Mouse (Mus musculus): ENCODE measurements around the gene Mkln1. TPM values are rescaled to one million over a fixed set of nuclear protein-coding genes. Genes with fewer than 3 reads are reported as not detected.
A peak's percentile ranks its signal among the peaks of the same experiment; 100 is the strongest.

Gene Mkln1
- polyA plus RNA-seq, 1 experiment from 2014 or later: 136 TPM

GRCm38 (mm10) chr6:31445258-31445657, 46.7 kb downstream of the Mkln1 start:
- 86% methylated on average over 1 of the region's 1 CpGs for WGBS (ENCODE audit: missing documents)
- no peaks in the 10 kb centered on the region for H3K79me2 ChIP-seq (ENCODE audit: inconsistent target)
- no peak overlapping the region for H3K4me3 ChIP-seq (ENCODE audit: inconsistent target)
- H3K27ac ChIP-seq: no peak overlapping the region
- H3K36me3 ChIP-seq (ENCODE audit: inconsistent target): peaks cover 8% of the 10 kb centered on the region

DNA sequence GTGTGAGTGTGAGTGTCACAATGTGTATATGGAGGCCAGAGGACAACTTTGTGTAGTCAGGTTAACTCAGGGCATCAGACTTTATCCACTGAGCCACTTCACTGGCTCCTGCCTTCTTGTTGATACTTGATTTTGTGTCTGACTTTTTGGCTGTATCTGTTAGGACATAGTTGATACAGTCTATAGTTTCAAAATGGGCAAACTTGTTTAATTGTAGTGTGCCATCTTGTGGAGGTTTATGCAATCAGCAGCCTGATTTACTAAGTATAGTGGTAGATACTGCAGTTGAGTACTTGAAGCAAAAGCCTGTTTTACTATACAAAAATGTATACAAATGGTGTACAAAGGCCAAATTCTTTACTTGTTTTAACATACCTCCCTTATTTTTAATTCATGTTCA, 55.2 kb downstream of the Mkln1 start:
- Histone ChIP-seq H3K79me2 (ENCODE audit: inconsistent target) (no peaks in the 10 kb centered on the region), H3K27ac (no peak overlapping the region), H3K4me3 (ENCODE audit: inconsistent target) (no peak overlapping the region), H3K36me3 (ENCODE audit: inconsistent target) (peaks cover 13% of the 10 kb centered on the region)

GRCm38 (mm10) chr6:31455376-31455775, 56.8 kb downstream of the Mkln1 start:
- H3K79me2 ChIP-seq (ENCODE audit: inconsistent target): no peaks in the 10 kb centered on the region
- H3K36me3 ChIP-seq (ENCODE audit: inconsistent target): peaks cover 15% of the 10 kb centered on the region; the same call in 1 of the 2 replicates
- no peak overlapping the region for H3K4me3 ChIP-seq (ENCODE audit: inconsistent target)
- 95% methylated on average over 2 of the region's 2 CpGs for WGBS (ENCODE audit: missing documents)
- H3K27ac ChIP-seq: no peak overlapping the region

- Histone ChIP-seq H3K4me3 (ENCODE audit: inconsistent target) (no peak overlapping the region), H3K36me3 (ENCODE audit: inconsistent target) (peaks cover 25% of the 10 kb centered on the region; the same call in 1 of the 2 replicates), H3K79me2 (ENCODE audit: inconsistent target) (no peaks in the 10 kb centered on the region), H3K27ac (no peak overlapping the region)
- 13% methylated on average over 1 of the region's 1 CpGs for WGBS (ENCODE audit: missing documents)
These were observed 58.5 kb downstream of the Mkln1 start for GRCm38 (mm10) chr6:31456988-31457387.

GRCm38 (mm10) chr6:31469431-31469830, 70.9 kb downstream of the Mkln1 start:
- WGBS (ENCODE audit: missing documents): 89% methylated on average over 6 of the region's 6 CpGs
- Histone ChIP-seq H3K36me3 (ENCODE audit: inconsistent target) (peaks cover 27% of the 10 kb centered on the region; the same call in 1 of the 2 replicates), H3K79me2 (ENCODE audit: inconsistent target) (no peaks in the 10 kb centered on the region), H3K27ac (no peak overlapping the region), H3K4me3 (ENCODE audit: inconsistent target) (no peak overlapping the region)

DNA sequence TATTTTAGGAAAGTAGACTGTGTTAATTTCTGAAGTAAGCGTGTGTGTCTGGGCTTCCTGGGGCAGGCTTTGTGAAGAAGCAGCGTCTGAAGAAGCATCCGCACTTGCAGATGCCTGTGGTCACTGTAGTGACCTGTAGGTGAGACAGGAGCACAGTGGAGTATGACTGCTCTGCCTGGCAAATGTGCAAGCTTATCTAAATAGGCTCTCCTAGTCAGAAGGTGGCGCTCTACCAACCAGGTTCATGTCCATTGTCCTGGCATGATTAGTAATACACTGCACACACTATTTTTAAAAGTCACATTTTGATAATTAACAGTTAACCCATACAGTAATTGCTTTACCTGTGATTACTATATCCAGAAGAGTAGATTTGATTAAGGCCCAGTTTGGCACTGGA, 79.7 kb downstream of the Mkln1 start:
- 88% methylated on average over 4 of the region's 4 CpGs for WGBS (ENCODE audit: missing documents)
- Histone ChIP-seq H3K36me3 (ENCODE audit: inconsistent target) (peaks cover 46% of the 10 kb centered on the region), H3K4me3 (ENCODE audit: inconsistent target) (no peak overlapping the region), H3K27ac (no peak overlapping the region), H3K79me2 (ENCODE audit: inconsistent target) (no peaks in the 10 kb centered on the region)

GRCm38 (mm10) chr6:31480008-31480407, 81.5 kb downstream of the Mkln1 start:
- Histone ChIP-seq H3K4me3 (ENCODE audit: inconsistent target) (no peak overlapping the region), H3K79me2 (ENCODE audit: inconsistent target) (no peaks in the 10 kb centered on the region), H3K36me3 (ENCODE audit: inconsistent target) (peaks cover 31% of the 10 kb centered on the region), H3K27ac (no peak overlapping the region)
- 98% methylated on average over 4 of the region's 4 CpGs for WGBS (ENCODE audit: missing documents)

- Histone ChIP-seq H3K36me3 (ENCODE audit: inconsistent target) (peaks cover 27% of the 10 kb centered on the region), H3K79me2 (ENCODE audit: inconsistent target) (no peaks in the 10 kb centered on the region), H3K4me3 (ENCODE audit: inconsistent target) (no peak overlapping the region), H3K27ac (no peak overlapping the region)
- WGBS (ENCODE audit: missing documents): 88% methylated on average over 2 of the region's 2 CpGs
These were observed 88.1 kb downstream of the Mkln1 start for GRCm38 (mm10) chr6:31486601-31487000.

DNA sequence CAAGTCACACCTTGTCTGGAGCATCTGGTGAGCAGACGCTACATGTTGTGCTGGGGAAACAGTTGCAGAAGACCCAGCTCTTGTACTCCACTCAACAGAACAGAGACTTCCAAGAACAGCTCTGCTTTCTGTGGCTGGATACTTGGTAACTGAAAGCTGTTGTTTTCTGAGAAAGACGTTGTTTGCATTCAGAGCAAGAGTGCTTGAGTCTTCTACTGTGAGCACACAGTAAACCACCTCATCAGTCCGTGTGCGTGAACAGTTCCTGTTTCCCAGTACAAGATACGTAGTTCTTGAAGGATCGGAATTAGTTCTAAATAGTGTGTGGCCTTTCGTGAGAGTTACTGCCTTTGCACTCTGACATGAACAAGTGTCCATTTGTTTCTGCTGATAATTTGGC, 91.4 kb downstream of the Mkln1 start:
- Histone ChIP-seq H3K27ac (no peak overlapping the region), H3K79me2 (ENCODE audit: inconsistent target) (no peaks in the 10 kb centered on the region), H3K4me3 (ENCODE audit: inconsistent target) (no peak overlapping the region), H3K36me3 (ENCODE audit: inconsistent target) (peaks cover 25% of the 10 kb centered on the region)
- WGBS (ENCODE audit: missing documents): 97% methylated on average over 7 of the region's 7 CpGs

- H3K4me3 ChIP-seq (ENCODE audit: inconsistent target): no peak overlapping the region
- peaks cover 49% of the 10 kb centered on the region for H3K36me3 ChIP-seq (ENCODE audit: inconsistent target)
- no peak overlapping the region for H3K27ac ChIP-seq
- no peaks in the 10 kb centered on the region for H3K79me2 ChIP-seq (ENCODE audit: inconsistent target)
- WGBS (ENCODE audit: missing documents): 90% methylated on average over 2 of the region's 2 CpGs
These were observed 96.7 kb downstream of the Mkln1 start for GRCm38 (mm10) chr6:31495122-31495731.

DNA sequence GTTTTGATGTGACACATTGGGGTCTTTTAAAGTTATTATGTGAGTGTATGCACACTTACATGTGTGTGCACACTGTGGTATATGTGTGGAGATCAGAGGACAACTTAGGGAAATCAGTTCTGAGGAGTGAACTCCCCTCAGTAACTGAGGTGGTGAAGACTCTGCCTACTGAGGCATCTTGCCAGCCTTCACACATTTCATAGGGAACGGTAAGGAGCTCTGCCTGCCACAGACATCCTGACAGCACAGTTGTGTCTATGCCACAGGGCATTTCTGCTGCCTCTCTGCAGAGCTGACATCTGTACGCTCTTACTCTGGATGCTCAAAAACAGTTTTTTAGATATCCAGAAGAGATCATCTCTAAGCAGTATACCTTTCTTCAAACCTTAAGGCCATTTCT, 97.7 kb downstream of the Mkln1 start:
- no peaks in the 10 kb centered on the region for H3K79me2 ChIP-seq (ENCODE audit: inconsistent target)
- H3K36me3 ChIP-seq (ENCODE audit: inconsistent target): peaks cover 39% of the 10 kb centered on the region
- no peak overlapping the region for H3K4me3 ChIP-seq (ENCODE audit: inconsistent target)
- WGBS (ENCODE audit: missing documents): 97% methylated on average over 2 of the region's 2 CpGs
- no peak overlapping the region for H3K27ac ChIP-seq

DNA sequence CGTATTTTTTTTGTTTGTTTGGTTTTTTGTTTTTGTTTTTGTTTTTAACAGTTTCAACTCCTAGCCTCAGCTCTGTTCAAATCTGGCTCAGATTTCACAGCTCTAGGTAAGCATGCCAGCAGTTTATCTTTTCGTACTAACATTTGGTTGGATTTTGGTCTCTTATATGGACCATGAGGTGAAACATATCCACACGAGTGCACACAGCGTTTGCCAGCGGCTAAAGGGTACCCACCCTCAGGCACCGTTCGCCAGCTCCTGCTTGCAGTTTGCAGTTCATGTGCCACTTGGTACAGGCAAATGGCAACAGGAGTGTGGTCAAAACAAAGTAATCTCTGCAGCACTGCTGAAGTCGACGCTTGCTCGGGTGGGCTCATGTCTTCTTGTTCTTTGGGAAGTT, 101.3 kb downstream of the Mkln1 start:
- peaks cover 33% of the 10 kb centered on the region for H3K36me3 ChIP-seq (ENCODE audit: inconsistent target)
- no peaks in the 10 kb centered on the region for H3K79me2 ChIP-seq (ENCODE audit: inconsistent target)
- H3K4me3 ChIP-seq (ENCODE audit: inconsistent target): no peak overlapping the region
- WGBS (ENCODE audit: missing documents): 93% methylated on average over 10 of the region's 10 CpGs
- no peak overlapping the region for H3K27ac ChIP-seq

- Histone ChIP-seq H3K79me2 (ENCODE audit: inconsistent target) (no peaks in the 10 kb centered on the region), H3K27ac (no peak overlapping the region), H3K36me3 (ENCODE audit: inconsistent target) (peaks cover 29% of the 10 kb centered on the region), H3K4me3 (ENCODE audit: inconsistent target) (no peak overlapping the region)
- WGBS (ENCODE audit: missing documents): 92% methylated on average over 2 of the region's 2 CpGs
These were observed 101.7 kb downstream of the Mkln1 start for GRCm38 (mm10) chr6:31500260-31500659.

DNA sequence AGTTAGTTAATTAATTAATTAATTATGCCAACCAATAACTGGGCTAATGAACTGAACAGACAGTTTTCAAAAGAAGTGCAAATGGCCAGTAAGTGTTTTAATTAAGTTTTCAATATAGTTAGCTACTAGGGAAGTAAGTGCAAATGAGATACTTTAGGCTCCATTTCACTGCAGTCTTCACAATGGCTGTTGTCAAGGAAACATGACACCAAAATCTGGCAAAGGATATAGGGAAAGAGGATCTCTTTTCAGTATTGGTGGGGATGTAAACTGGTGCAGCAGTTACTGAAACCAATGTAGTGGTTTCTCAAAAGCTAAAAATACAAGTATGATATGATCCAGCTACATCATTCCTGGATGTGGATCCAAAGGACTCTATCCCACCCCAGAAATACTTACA, 102.2 kb downstream of the Mkln1 start:
- Histone ChIP-seq H3K4me3 (ENCODE audit: inconsistent target) (no peak overlapping the region), H3K79me2 (ENCODE audit: inconsistent target) (no peaks in the 10 kb centered on the region), H3K27ac (no peak overlapping the region), H3K36me3 (ENCODE audit: inconsistent target) (peaks cover 26% of the 10 kb centered on the region)

DNA sequence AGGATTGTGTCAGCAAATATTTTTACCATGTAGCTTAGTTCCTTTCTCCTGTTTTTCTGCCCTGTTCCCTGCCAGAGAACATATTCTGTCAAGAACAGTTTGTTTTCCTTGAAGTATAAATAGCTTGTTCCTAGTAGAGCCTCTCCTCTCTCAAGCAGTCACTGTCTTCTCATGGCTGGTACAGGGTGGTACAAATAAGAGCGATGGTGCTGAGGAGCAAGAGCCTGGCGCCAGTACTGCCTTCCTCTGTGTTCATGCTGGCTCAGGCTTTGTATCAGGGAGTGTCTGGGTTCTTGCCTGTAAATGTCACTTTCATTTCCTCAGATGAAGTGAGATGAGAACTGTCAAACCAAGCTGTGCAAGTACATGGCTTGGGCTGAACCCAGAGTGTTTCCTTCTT, 104.1 kb downstream of the Mkln1 start:
- peak overlapping the region; percentile 2 for H3K27ac ChIP-seq
- WGBS (ENCODE audit: missing documents): 65% methylated on average over 2 of the region's 2 CpGs
- H3K4me3 ChIP-seq (ENCODE audit: inconsistent target): no peak overlapping the region
- H3K79me2 ChIP-seq (ENCODE audit: inconsistent target): no peaks in the 10 kb centered on the region
- H3K36me3 ChIP-seq (ENCODE audit: inconsistent target): peaks cover 21% of the 10 kb centered on the region

DNA sequence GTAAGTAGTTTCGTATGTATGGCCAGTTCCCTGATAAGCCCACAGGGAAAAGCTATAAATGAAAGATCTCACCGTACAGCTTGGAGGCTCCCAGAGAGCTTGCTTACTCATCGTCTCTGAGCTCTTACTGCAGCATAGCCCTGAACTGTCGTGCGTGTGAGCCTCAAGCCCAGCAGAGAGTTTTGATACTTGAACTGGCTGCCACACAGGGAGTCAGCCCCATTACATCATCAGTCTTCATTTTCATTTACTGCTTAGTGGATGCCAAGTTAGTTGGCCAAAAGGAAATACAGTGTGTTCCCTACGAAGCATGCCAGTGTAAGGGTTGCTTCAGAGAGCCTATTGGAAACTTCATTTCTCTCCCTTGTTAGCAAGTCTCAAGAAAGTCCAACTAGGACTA, 115.2 kb downstream of the Mkln1 start:
- Histone ChIP-seq H3K36me3 (ENCODE audit: inconsistent target) (peaks cover 22% of the 10 kb centered on the region; the same call in 1 of the 2 replicates), H3K27ac (no peak overlapping the region), H3K4me3 (ENCODE audit: inconsistent target) (no peak overlapping the region), H3K79me2 (ENCODE audit: inconsistent target) (no peaks in the 10 kb centered on the region)
- 92% methylated on average over 6 of the region's 6 CpGs for WGBS (ENCODE audit: missing documents)

Measured in macrophage (primary cell).